ENCODE assay signal across 15 mouse cellular contexts in genomic region chr1:73909191-73909983, GRCm38 (mm10).
DNase-seq lines count a peak whose midpoint lies in the region; ATAC-seq lines count a peak whose summit lies in the region.
"Had no signal": no experiment of that assay in that cellular context is flagged by ENCODE, and none has a peak within 500 bp of the region (broad histone marks: within the 10 kb centered on the region; RNA-seq: fewer than 3 reads in every experiment).

No protein-coding gene starts in this region.

- 57% methylated on average over 2 of the region's 2 CpGs for WGBS in kidney, embryonic 14.5 days

- no peak overlapping the region for H3K4me3 ChIP-seq in kidney, embryonic 14.5 days (ENCODE audit: low read length)
- H3K4me3 ChIP-seq: forebrain, embryonic 10.5 days; hindbrain, embryonic 10.5 days had no signal

- H3K9ac ChIP-seq in kidney, embryonic 14.5 days (ENCODE audit: low read depth, low read length), result no peak overlapping the region

- no peak overlapping the region for H3K4me2 ChIP-seq in kidney, embryonic 14.5 days (replicated peaks; ENCODE audit: low read depth, low read length)

- intact Hi-C loops in heart, postnatal 10 days (cut with DNase I), result no loop called here

- no peaks in the 10 kb centered on the region for H3K27me3 ChIP-seq in kidney, embryonic 14.5 days (ENCODE audit: control insufficient read depth, insufficient read depth, low read length)
- H3K27me3 ChIP-seq: CH12.LX, Patski had no signal

- ATAC-seq in kidney, embryonic 14.5 days (ENCODE audit: low FRiP score, low TSS enrichment), result no peak
- ATAC-seq: intestine, postnatal 0 days; Patski had no signal

- no peak overlapping the region for H3K27ac ChIP-seq in kidney, embryonic 14.5 days (ENCODE audit: low read depth, low read length)
- H3K27ac ChIP-seq: forebrain, embryonic 10.5 days had no signal

- H3K4me1 ChIP-seq in kidney, embryonic 14.5 days (ENCODE audit: control insufficient read depth, insufficient read depth, low read length), result peaks cover 21% of the 10 kb centered on the region

- peak; percentile 39 for DNase-seq in kidney, adult 18-20 months
- DNase-seq in right cerebral cortex, postnatal 14 days, result peak; percentile 2
- no peak for DNase-seq in right cerebral cortex, adult 18-20 months
- DNase-seq in heart, postnatal 10 days, result peak; percentile 10 to 38
- DNase-seq in kidney, postnatal 4 days, result peak; percentile 10 to 11
- no peak for DNase-seq in left cerebral cortex, adult 11 months (ENCODE audit: low spot score)
- no peak for DNase-seq in cerebellum, adult 8-10 months
- DNase-seq: cerebellum, adult 9-10 months; retina, postnatal 1 day had no signal

- H3K36me3 ChIP-seq in kidney, embryonic 14.5 days (ENCODE audit: control insufficient read depth, insufficient read depth, low read length), result peaks cover 2% of the 10 kb centered on the region; the same call in 1 of the 2 replicates
- H3K36me3 ChIP-seq: forebrain, embryonic 10.5 days had no signal

- H3K9me3 ChIP-seq in kidney, embryonic 14.5 days (ENCODE audit: control insufficient read depth, low read length), result no peaks in the 10 kb centered on the region
- H3K9me3 ChIP-seq: forebrain, embryonic 10.5 days; hindbrain, embryonic 10.5 days had no signal

Comparison
In these comparisons a context has a peak if more than half of its experiments do, and no peak if none do; other contexts are left out.
1. DNase-seq: peak in kidney, adult 18-20 months (single experiment), right cerebral cortex, postnatal 14 days (single experiment), heart, postnatal 10 days (2 of 2) and kidney, postnatal 4 days (2 of 2); none in right cerebral cortex, adult 18-20 months (single experiment), left cerebral cortex, adult 11 months (single experiment) and cerebellum, adult 8-10 months (single experiment).